Mouse (Mus musculus) midbrain, embryonic 13.5 days (tissue): Measurements from ENCODE around the gene Crabp2. TPM values are rescaled to one million over a fixed set of nuclear protein-coding genes. Genes with fewer than 3 reads are reported as not detected.

Experiments
- ATAC-seq: fragments of 200-750 bp; cut with Nextera tagmentation; 2 replicates; pipeline ENCODE4 v1.8.0; 2017; ENCODE audit warnings: mild to moderate bottlenecking, moderate TSS enrichment, moderate library complexity
- H3K27ac ChIP-seq: fragments of 300-500 bp; sonication (generic); 2 replicates; pipeline ENCODE4 v1.5.1; 2015; ENCODE audit warnings: inconsistent platforms, mild to moderate bottlenecking, moderate library complexity
- H3K27me3 ChIP-seq: fragments of 300-500 bp; sonication (generic); 2 replicates; pipeline ENCODE4 v1.6.1; 2015; ENCODE audit warnings: mild to moderate bottlenecking, inconsistent platforms
- H3K36me3 ChIP-seq: fragments of 300-500 bp; sonication (generic); 2 replicates; pipeline ENCODE4 v1.6.1; 2015; ENCODE audit warnings: mild to moderate bottlenecking, inconsistent platforms
- H3K4me1 ChIP-seq: fragments of 300-500 bp; sonication (generic); replicated peaks from 2 replicates; pipeline ENCODE4 v1.6.1; 2015; ENCODE audit warnings: inconsistent platforms
- H3K4me2 ChIP-seq: fragments of 300-500 bp; sonication (generic); replicated peaks from 2 replicates; pipeline ENCODE4 v1.6.1; 2015; ENCODE audit warnings: moderate library complexity, mild to moderate bottlenecking, inconsistent platforms
- H3K4me3 ChIP-seq: fragments of 300-500 bp; sonication (generic); replicated peaks from 2 replicates; pipeline ENCODE4 v1.5.1; 2015; ENCODE audit warnings: mild to moderate bottlenecking, inconsistent platforms
- H3K9ac ChIP-seq: fragments of 300-500 bp; sonication (generic); replicated peaks from 2 replicates; pipeline ENCODE4 v1.6.1; 2015; ENCODE audit warnings: mild to moderate bottlenecking, inconsistent platforms
- H3K9me3 ChIP-seq: fragments of 300-500 bp; sonication (generic); 2 replicates; pipeline ENCODE4 v1.6.1; 2016; ENCODE audit warnings: mild to moderate bottlenecking, inconsistent platforms
- WGBS: fragments of 180-500 bp; shearing (Covaris S2); methylation state at CpG from one replicate; pipeline ENCODE4 v1.1.7; 2015; 5-methylcytosine and 5-hydroxymethylcytosine counted together
- polyA plus RNA-seq: library from polyadenylated mRNA; unstranded; fragments of >200 nt; fragmentation: Nextera tagmentation; extraction: Ambion mirVana; gene quantifications from 2 replicates; pipeline ENCODE4 v1.2.1, GENCODE M21; 2015

Crabp2 gene
- polyA plus RNA-seq, 1 experiment from 2014 or later = 129 TPM

GRCm38 (mm10) chr3:87947056-87947810 lies 1.2 kb upstream of the Crabp2 start:
- peaks cover 75% of the 10 kb centered on the region for H3K4me1 ChIP-seq
- peaks cover 5% of the 10 kb centered on the region for H3K36me3 ChIP-seq
- H3K4me2 ChIP-seq = peak overlapping the region; percentile 62
- WGBS = 4% methylated on average over 26 of the region's 26 CpGs
- no peak for ATAC-seq
- H3K9ac ChIP-seq = peak overlapping the region; percentile 64
- no peaks in the 10 kb centered on the region for H3K27me3 ChIP-seq
- H3K27ac ChIP-seq = peak overlapping the region; percentile 69
- peak overlapping the region; percentile 29 for H3K4me3 ChIP-seq
- H3K9me3 ChIP-seq = no peaks in the 10 kb centered on the region

- H3K4me1 ChIP-seq = peaks cover 81% of the 10 kb centered on the region
- H3K27me3 ChIP-seq = no peaks in the 10 kb centered on the region
- H3K4me3 ChIP-seq = peak overlapping the region; percentile 29
- peak overlapping the region; percentile 64 for H3K9ac ChIP-seq
- under 1% methylated on average over 17 of the region's 17 CpGs for WGBS
- H3K9me3 ChIP-seq = no peaks in the 10 kb centered on the region
- 0 out of 2 replicates have a peak overlapping the region, but pooled peaks have one; percentile 69 for H3K27ac ChIP-seq
- ATAC-seq = no peak
- peak overlapping the region; percentile 62 for H3K4me2 ChIP-seq
- no peaks in the 10 kb centered on the region for H3K36me3 ChIP-seq
Measured at GRCm38 (mm10) chr3:87947811-87948199, 661 bp upstream of the Crabp2 start.

GRCm38 (mm10) chr3:87949266-87949954 lies 944 bp downstream of the Crabp2 start:
- H3K9ac ChIP-seq = peak overlapping the region; percentile 64
- H3K27ac ChIP-seq = peak overlapping the region; percentile 59
- H3K4me2 ChIP-seq = peak overlapping the region; percentile 62
- no peaks in the 10 kb centered on the region for H3K9me3 ChIP-seq
- peak overlapping the region; percentile 29 for H3K4me3 ChIP-seq
- ATAC-seq = no peak
- no peaks in the 10 kb centered on the region for H3K27me3 ChIP-seq
- 6% methylated on average over 16 of the region's 16 CpGs for WGBS
- peaks cover 87% of the 10 kb centered on the region for H3K4me1 ChIP-seq
- no peaks in the 10 kb centered on the region for H3K36me3 ChIP-seq

GRCm38 (mm10) chr3:87949955-87950515 lies 1.6 kb downstream of the Crabp2 start:
- Histone ChIP-seq H3K4me3 (peak overlapping the region; percentile 29), H3K4me2 (peak overlapping the region; percentile 62)
- no peak for ATAC-seq

GRCm38 (mm10) chr3:87951946-87952345 lies 3.5 kb downstream of the Crabp2 start:
- H3K36me3 ChIP-seq = no peaks in the 10 kb centered on the region
- peak overlapping the region; percentile 16; the same call in 1 of the 2 replicates for H3K4me3 ChIP-seq
- H3K9ac ChIP-seq = peak overlapping the region; percentile 44; the same call in 1 of the 2 replicates
- peak overlapping the region; percentile 65 for H3K27ac ChIP-seq
- peaks cover 63% of the 10 kb centered on the region for H3K4me1 ChIP-seq
- no peaks in the 10 kb centered on the region for H3K9me3 ChIP-seq
- peak overlapping the region; percentile 48 for H3K4me2 ChIP-seq
- H3K27me3 ChIP-seq = no peaks in the 10 kb centered on the region
- 15% methylated on average over 12 of the region's 12 CpGs for WGBS
- ATAC-seq = no peak

More at GRCm38 (mm10) chr3:87949955-87950515, 1.6 kb downstream of the Crabp2 start:
- Histone ChIP-seq H3K9me3 (no peaks in the 10 kb centered on the region), H3K4me1 (peaks cover 82% of the 10 kb centered on the region), H3K36me3 (no peaks in the 10 kb centered on the region), H3K27ac (peak overlapping the region; percentile 59), H3K9ac (peak overlapping the region; percentile 52; the same call in 1 of the 2 replicates), H3K27me3 (no peaks in the 10 kb centered on the region)
- 5% methylated on average over 13 of the region's 13 CpGs for WGBS

- H3K36me3 ChIP-seq = no peaks in the 10 kb centered on the region
- peak overlapping the region; percentile 48 for H3K4me2 ChIP-seq
- H3K4me3 ChIP-seq = peak overlapping the region; percentile 16; the same call in 1 of the 2 replicates
- ATAC-seq = peak; percentile 59
- H3K27me3 ChIP-seq = no peaks in the 10 kb centered on the region
- H3K9ac ChIP-seq = peak overlapping the region; percentile 49
- peak overlapping the region; percentile 65 for H3K27ac ChIP-seq
- H3K9me3 ChIP-seq = no peaks in the 10 kb centered on the region
- H3K4me1 ChIP-seq = peaks cover 58% of the 10 kb centered on the region
- 4% methylated on average over 5 of the region's 5 CpGs for WGBS
Measured at GRCm38 (mm10) chr3:87952440-87952839, 4.0 kb downstream of the Crabp2 start.

- Histone ChIP-seq H3K9me3 (no peaks in the 10 kb centered on the region), H3K4me2 (no peak overlapping the region), H3K4me3 (no peak overlapping the region), H3K4me1 (peaks cover 33% of the 10 kb centered on the region), H3K27ac (no peak overlapping the region), H3K9ac (no peak overlapping the region), H3K27me3 (no peaks in the 10 kb centered on the region), H3K36me3 (no peaks in the 10 kb centered on the region)
- ATAC-seq = no peak
- 0% methylated on average over 1 of the region's 1 CpGs for WGBS
Measured at GRCm38 (mm10) chr3:87958056-87958455, 9.6 kb downstream of the Crabp2 start.

GRCm38 (mm10) chr3:87958476-87958875 lies 10.0 kb downstream of the Crabp2 start:
- Histone ChIP-seq H3K4me3 (no peak overlapping the region), H3K4me2 (no peak overlapping the region), H3K27ac (no peak overlapping the region), H3K36me3 (no peaks in the 10 kb centered on the region), H3K27me3 (no peaks in the 10 kb centered on the region), H3K4me1 (peaks cover 29% of the 10 kb centered on the region), H3K9me3 (no peaks in the 10 kb centered on the region), H3K9ac (no peak overlapping the region)
- 28% methylated on average over 4 of the region's 4 CpGs for WGBS
- no peak for ATAC-seq

- no peaks in the 10 kb centered on the region for H3K9me3 ChIP-seq
- H3K4me3 ChIP-seq = no peak overlapping the region
- WGBS = 32% methylated on average over 1 of the region's 1 CpGs
- no peaks in the 10 kb centered on the region for H3K36me3 ChIP-seq
- H3K4me1 ChIP-seq = peaks cover 29% of the 10 kb centered on the region
- H3K4me2 ChIP-seq = no peak overlapping the region
- no peak for ATAC-seq
- no peaks in the 10 kb centered on the region for H3K27me3 ChIP-seq
- H3K9ac ChIP-seq = no peak overlapping the region
- H3K27ac ChIP-seq = no peak overlapping the region
Measured at GRCm38 (mm10) chr3:87958967-87959366, 10.5 kb downstream of the Crabp2 start.

GRCm38 (mm10) chr3:87959371-87959770 lies 10.9 kb downstream of the Crabp2 start:
- H3K9ac ChIP-seq = no peak overlapping the region
- peak overlapping the region; percentile 95 for H3K27ac ChIP-seq
- no peak overlapping the region for H3K4me2 ChIP-seq
- no peaks in the 10 kb centered on the region for H3K27me3 ChIP-seq
- H3K9me3 ChIP-seq = no peaks in the 10 kb centered on the region
- H3K4me3 ChIP-seq = no peak overlapping the region
- peaks cover 29% of the 10 kb centered on the region for H3K4me1 ChIP-seq
- 67% methylated on average over 7 of the region's 7 CpGs for WGBS
- no peaks in the 10 kb centered on the region for H3K36me3 ChIP-seq
- ATAC-seq = no peak

GRCm38 (mm10) chr3:87960191-87960585 lies 11.7 kb downstream of the Crabp2 start:
- Histone ChIP-seq H3K27me3 (no peaks in the 10 kb centered on the region), H3K36me3 (no peaks in the 10 kb centered on the region), H3K9ac (peak overlapping the region; percentile 71), H3K4me2 (peak overlapping the region; percentile 60), H3K4me1 (peaks cover 29% of the 10 kb centered on the region), H3K4me3 (peak overlapping the region; percentile 37), H3K27ac (peak overlapping the region; percentile 95), H3K9me3 (no peaks in the 10 kb centered on the region)
- ATAC-seq = 0 out of 2 replicates have a peak, but pooled peaks have one; percentile 1
- 2% methylated on average over 10 of the region's 10 CpGs for WGBS
